Mouse (Mus musculus): ENCODE results near the gene Bcl2l12.

GRCm38 (mm10) chr7:44956266-44956665 lies 42.2 kb downstream of the Bcl2l12 start:
- TF ChIP-seq EP300 (optimal IDR thresholded peaks at IDR 0.05): no peak
- no peak for TF ChIP-seq CTCF (IDR thresholded peaks at IDR 0.05; ENCODE audit: low read depth)
